Mouse (Mus musculus) bone marrow macrophage, adult 2 months (primary cell): ENCODE measurements around the gene Atp7b. TPM values are rescaled to one million over a fixed set of nuclear protein-coding genes. Genes with fewer than 3 reads are reported as not detected.

Source experiments
- H3K27ac ChIP-seq: 2 replicates; pipeline ENCODE4 v1.5.1; 2012; ENCODE audit warnings: low read depth, low read length; ENCODE audit not compliant: insufficient read depth
- H3K4me1 ChIP-seq: 2 replicates; pipeline ENCODE4 v1.6.1; 2012; ENCODE audit warnings: low read length; ENCODE audit not compliant: control insufficient read depth, insufficient read depth
- H3K4me3 ChIP-seq: 2 replicates; pipeline ENCODE4 v1.5.1; 2012; ENCODE audit warnings: mild to moderate bottlenecking, low read length, moderate library complexity; ENCODE audit not compliant: insufficient read depth
- CTCF ChIP-seq: IDR thresholded peaks from 2 replicates; pipeline ENCODE4 v1.5.1; 2012; ENCODE audit warnings: low read depth, mild to moderate bottlenecking, low read length, moderate library complexity
- POLR2A ChIP-seq: IDR thresholded peaks from 2 replicates; pipeline ENCODE4 v1.6.1; 2012; ENCODE audit warnings: mild to moderate bottlenecking, low read depth, low read length, borderline replicate concordance
- polyA plus RNA-seq: library from polyadenylated mRNA; stranded (reverse); fragments of >200 nt; gene quantifications from 2 replicates; pipeline ENCODE4 v1.2.4, GENCODE M21; 2012; ENCODE audit not compliant: missing spikeins, insufficient read depth, insufficient read length

Atp7b gene
- polyA plus RNA-seq, 1 experiment, result not detected

- H3K4me3 ChIP-seq, result no peak overlapping the region
- no peak overlapping the region for H3K27ac ChIP-seq
- no peak for TF ChIP-seq POLR2A
- no peak for TF ChIP-seq CTCF
- no peaks in the 10 kb centered on the region for H3K4me1 ChIP-seq
These were observed 67.9 kb downstream of the Atp7b start for GRCm38 (mm10) chr8:21992184-21992583.

GRCm38 (mm10) chr8:21981664-21982337 lies 78.3 kb downstream of the Atp7b start:
- H3K4me3 ChIP-seq, result no peak overlapping the region
- TF ChIP-seq CTCF, result no peak
- no peak for TF ChIP-seq POLR2A
- H3K4me1 ChIP-seq, result no peaks in the 10 kb centered on the region
- H3K27ac ChIP-seq, result no peak overlapping the region

GRCm38 (mm10) chr8:21978193-21978592 lies 81.9 kb downstream of the Atp7b start:
- TF ChIP-seq CTCF (no peak), POLR2A (no peak)
- Histone ChIP-seq H3K4me3 (no peak overlapping the region), H3K4me1 (no peaks in the 10 kb centered on the region), H3K27ac (no peak overlapping the region)

GRCm38 (mm10) chr8:21969475-21969874 lies 90.6 kb downstream of the Atp7b start, which contains the start of gene Ccdc70:
TSS of gene Ccdc70 (plus strand) at chr8:21969775.
- no peak for TF ChIP-seq POLR2A
- TF ChIP-seq CTCF, result no peak
- Histone ChIP-seq H3K27ac (no peak within 1 kb of the TSS), H3K4me1 (no peaks in the 10 kb centered on the region), H3K4me3 (no peak within 1 kb of the TSS)

GRCm38 (mm10) chr8:21966646-21967045 lies 93.5 kb downstream of the Atp7b start:
- TF ChIP-seq CTCF (no peak), POLR2A (no peak)
- Histone ChIP-seq H3K27ac (no peak overlapping the region), H3K4me3 (no peak overlapping the region), H3K4me1 (no peaks in the 10 kb centered on the region)

- H3K27ac ChIP-seq, result no peak within 1 kb of the TSS
- no peak for TF ChIP-seq POLR2A
- no peak for TF ChIP-seq CTCF
- H3K4me3 ChIP-seq, result no peak within 1 kb of the TSS
- no peaks in the 10 kb centered on the region for H3K4me1 ChIP-seq
These were observed 101.7 kb downstream of the Atp7b start, which contains the start of gene Fam90a1a for GRCm38 (mm10) chr8:21958414-21958813. TSS of gene Fam90a1a (plus strand) at chr8:21958714.

- Histone ChIP-seq H3K4me1 (no peaks in the 10 kb centered on the region), H3K4me3 (no peak overlapping the region), H3K27ac (no peak overlapping the region)
- no peak for TF ChIP-seq POLR2A
- no peak for TF ChIP-seq CTCF
These were observed 103.8 kb downstream of the Atp7b start for GRCm38 (mm10) chr8:21956336-21956735.

GRCm38 (mm10) chr8:21955321-21955720 lies 104.8 kb downstream of the Atp7b start:
- Histone ChIP-seq H3K27ac (no peak overlapping the region), H3K4me3 (no peak overlapping the region), H3K4me1 (no peaks in the 10 kb centered on the region)
- TF ChIP-seq POLR2A (no peak), CTCF (no peak)

GRCm38 (mm10) chr8:21947311-21948017 lies 112.6 kb downstream of the Atp7b start:
- H3K4me3 ChIP-seq, result no peak overlapping the region
- TF ChIP-seq POLR2A (no peak), CTCF (no peak)
- no peak overlapping the region for H3K27ac ChIP-seq
- no peaks in the 10 kb centered on the region for H3K4me1 ChIP-seq

- no peak within 1 kb of the TSS for H3K27ac ChIP-seq
- H3K4me1 ChIP-seq, result no peaks in the 10 kb centered on the region
- H3K4me3 ChIP-seq, result no peak within 1 kb of the TSS
- TF ChIP-seq POLR2A (no peak), CTCF (no peak)
These were observed 113.6 kb downstream of the Atp7b start, which contains the start of gene Defb13 for GRCm38 (mm10) chr8:21946462-21946861. TSS of gene Defb13 (plus strand) at chr8:21946762.

Other genes starting within 250 kb of the Atp7b start
- gene Defb50, start 236.8 kb downstream of the Atp7b start, polyA plus RNA-seq, result not detected in 2 replicates
- gene Defb2, start 220.4 kb downstream of the Atp7b start, polyA plus RNA-seq, result not detected in 2 replicates
- gene Defb10, start 201.4 kb downstream of the Atp7b start, polyA plus RNA-seq, result not detected in 2 replicates
- not detected in 2 replicates for gene Defb9, start 174.9 kb downstream of the Atp7b start, polyA plus RNA-seq
- not detected in 2 replicates for gene Defb11, start 153.9 kb downstream of the Atp7b start, polyA plus RNA-seq
- gene Defb15, start 127.6 kb downstream of the Atp7b start, polyA plus RNA-seq, result not detected in 2 replicates
- gene Defb35, start 122.0 kb downstream of the Atp7b start, polyA plus RNA-seq, result not detected in 2 replicates
- not detected in 2 replicates for gene Defb13, start 113.5 kb downstream of the Atp7b start, polyA plus RNA-seq
- not detected in 2 replicates for gene Fam90a1a, start 101.6 kb downstream of the Atp7b start, polyA plus RNA-seq
- gene Ccdc70, start 90.5 kb downstream of the Atp7b start, polyA plus RNA-seq, result not detected in 2 replicates
- 7.7 and 9.3 TPM in 2 replicates for gene Alg11, start 416 bp upstream of the Atp7b start, polyA plus RNA-seq
- gene Nek5, start 64.7 kb upstream of the Atp7b start, polyA plus RNA-seq, result not detected in 2 replicates
- 2.6 and 2.9 TPM in 2 replicates for gene Nek3, start 106.1 kb upstream of the Atp7b start, polyA plus RNA-seq
- 22.0 and 30.3 TPM in 2 replicates for gene Ckap2, start 125.5 kb upstream of the Atp7b start, polyA plus RNA-seq
- gene Vps36, start 132.5 kb upstream of the Atp7b start, polyA plus RNA-seq, result 27.4 and 34.3 TPM in 2 replicates
- gene Thsd1, start 167.0 kb upstream of the Atp7b start, polyA plus RNA-seq, result 2.5 and 3.3 TPM in 2 replicates
- gene Tpte, start 223.1 kb upstream of the Atp7b start, polyA plus RNA-seq, result not detected in 2 replicates